Mouse (Mus musculus): ENCODE data around the gene Ihh. TPM values are rescaled to one million over a fixed set of nuclear protein-coding genes. Genes with fewer than 3 reads are reported as not detected.

Gene Ihh
- polyA plus RNA-seq, 1 experiment from 2014 or later, result 0.07 TPM

DNA sequence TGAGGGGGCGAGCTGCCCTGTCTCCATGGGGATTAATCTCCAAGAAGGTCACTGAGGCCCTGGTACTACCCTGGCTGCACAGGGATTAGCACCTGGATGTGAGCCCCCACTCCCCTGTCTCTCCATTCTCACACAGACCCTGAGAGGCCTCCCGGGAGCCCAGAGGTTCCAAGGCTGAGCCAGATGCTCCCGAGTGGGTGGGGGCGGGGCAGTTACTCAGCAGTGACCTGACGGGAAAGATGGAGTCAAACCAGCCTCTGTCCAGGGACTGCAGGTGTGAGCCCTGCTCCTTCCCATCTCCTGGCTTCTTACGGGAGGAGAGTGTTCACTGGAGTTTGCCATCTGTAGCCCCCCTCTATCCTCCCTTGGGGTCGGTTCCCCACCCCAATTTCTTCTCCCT, 53.5 kb downstream of the Ihh start:
- Histone ChIP-seq H3K36me3 (no peaks in the 10 kb centered on the region), H3K4me1 (peaks cover 5% of the 10 kb centered on the region; the same call in 1 of the 2 replicates), H3K9ac (no peak overlapping the region), H3K27ac (no peak overlapping the region), H3K4me3 (no peak overlapping the region), H3K9me3 (no peaks in the 10 kb centered on the region), H3K4me2 (no peak overlapping the region), H3K27me3 (peaks cover 96% of the 10 kb centered on the region)
- whole genome bisulfite sequencing, result 2% methylated on average over 7 of the region's 7 CpGs
- ATAC-seq (ENCODE audit: borderline replicate concordance, extremely low read depth, low FRiP score, low TSS enrichment), result no peak

MicroRNAs encoded within 50 kb of the gene (microRNA counts, 519-probe panel; counts per million panel counts)
- microRNA mmu-miR-375, result 2,622 counts per million, percentile 62 among the panel's probes with 10 or more counts

Small RNA genes lying within 50 kb of the gene (microRNA-seq; reads per million reads assigned to microRNA genes)
- gene Mir375, result 5,929 reads per million, percentile 92 among the genes with 10 or more reads in this experiment

Other genes with a start within 250 kb of the Ihh start
- 3.0 TPM in 2 replicates for gene Cyp27a1, start 238.1 kb downstream of the Ihh start, polyA plus RNA-seq (2015; fragmentation: Nextera tagmentation; extraction: Ambion mirVana)
- 0.34 and 0.57 TPM in 2 replicates for gene Prkag3, start 202.5 kb downstream of the Ihh start, polyA plus RNA-seq (2015; fragmentation: Nextera tagmentation; extraction: Ambion mirVana)
- 1.2 TPM in 2 replicates for gene Wnt6, start 179.8 kb downstream of the Ihh start, polyA plus RNA-seq (2015; fragmentation: Nextera tagmentation; extraction: Ambion mirVana)
- gene Wnt10a, start 160.2 kb downstream of the Ihh start, polyA plus RNA-seq (2015; fragmentation: Nextera tagmentation; extraction: Ambion mirVana), result 0.20 and 0.25 TPM in 2 replicates
- not detected in 2 replicates for gene Cdk5r2, start 96.7 kb downstream of the Ihh start, polyA plus RNA-seq (2015; fragmentation: Nextera tagmentation; extraction: Ambion mirVana)
- gene Fev, start 66.3 kb downstream of the Ihh start, polyA plus RNA-seq (2015; fragmentation: Nextera tagmentation; extraction: Ambion mirVana), result not detected in 2 replicates
- not detected in 2 replicates for gene Cryba2, start 58.5 kb downstream of the Ihh start, polyA plus RNA-seq (2015; fragmentation: Nextera tagmentation; extraction: Ambion mirVana)
- gene Cfap65, start 16.1 kb downstream of the Ihh start, polyA plus RNA-seq (2015; fragmentation: Nextera tagmentation; extraction: Ambion mirVana), result 0.81 and 0.97 TPM in 2 replicates
- gene Nhej1, start 173.5 kb upstream of the Ihh start, polyA plus RNA-seq (2015; fragmentation: Nextera tagmentation; extraction: Ambion mirVana), result 9.1 and 10.4 TPM in 2 replicates
- gene Slc23a3, start 182.2 kb upstream of the Ihh start, polyA plus RNA-seq (2015; fragmentation: Nextera tagmentation; extraction: Ambion mirVana), result 0.33 and 0.41 TPM in 2 replicates
- gene Cnppd1, start 191.0 kb upstream of the Ihh start, polyA plus RNA-seq (2015; fragmentation: Nextera tagmentation; extraction: Ambion mirVana), result 36.5 and 41.6 TPM in 2 replicates
- 48.6 and 49.8 TPM in 2 replicates for gene Retreg2, start 191.1 kb upstream of the Ihh start, polyA plus RNA-seq (2015; fragmentation: Nextera tagmentation; extraction: Ambion mirVana)
- gene Zfand2b, start 217.0 kb upstream of the Ihh start, polyA plus RNA-seq (2015; fragmentation: Nextera tagmentation; extraction: Ambion mirVana), result 38.1 and 39.9 TPM in 2 replicates
- gene Abcb6, start 228.7 kb upstream of the Ihh start, polyA plus RNA-seq (2015; fragmentation: Nextera tagmentation; extraction: Ambion mirVana), result 16.1 and 17.1 TPM in 2 replicates
- gene Ankzf1, start 240.5 kb upstream of the Ihh start, polyA plus RNA-seq (2015; fragmentation: Nextera tagmentation; extraction: Ambion mirVana), result 21.8 and 23.2 TPM in 2 replicates
- gene Atg9a, start 240.5 kb upstream of the Ihh start, polyA plus RNA-seq (2015; fragmentation: Nextera tagmentation; extraction: Ambion mirVana), result 21.9 and 27.6 TPM in 2 replicates

Data from lung, embryonic 15.5 days (tissue).